ENCODE assay signal across 8 mouse cellular contexts in genomic region chr16:35938211-35939151, GRCm38 (mm10). TPM values are rescaled to one million over a fixed set of nuclear protein-coding genes. Genes with fewer than 3 reads are reported as not detected.
DNase-seq lines count a peak whose midpoint lies in the region; ATAC-seq and TF ChIP-seq lines count a peak whose summit lies in the region.

Parp9 (plus strand) TSS chr16:35938470.
Dtx3l (minus strand) TSS chr16:35939151.

- no peak for TF ChIP-seq CTCF in G1E (IDR thresholded peaks at IDR 0.05; ENCODE audit: low read depth, low read length)
- no peak for TF ChIP-seq CTCF in lung, postnatal 0 days (IDR thresholded peaks at IDR 0.05)

- ATAC-seq in G1E (ENCODE audit: extremely low read depth, insufficient number of reproducible peaks, low FRiP score, poor library complexity, severe bottlenecking): no peak
- peak; percentile 64 for ATAC-seq in forebrain, embryonic 16.5 days
- peak; percentile 71 for ATAC-seq in lung, postnatal 0 days

- intact Hi-C loops in heart, postnatal 36 days (cut with DNase I): loop anchor here (1.0 to 2.0 kb wide), 2 partner anchors 44 to 64 kb away; no protein-coding TSS in a partner anchor

- peak within 1 kb of the TSS; percentile 84 for H3K4me3 ChIP-seq in G1E (ENCODE audit: low read depth, low read length)
- H3K4me3 ChIP-seq in forebrain, embryonic 16.5 days (replicated peaks; ENCODE audit: low read length): peak within 1 kb of the TSS; percentile 58
- H3K4me3 ChIP-seq in lung, postnatal 0 days (ENCODE audit: low read depth, low read length): peak within 1 kb of the TSS; percentile 67

- H3K9ac ChIP-seq in forebrain, embryonic 16.5 days (replicated peaks; ENCODE audit: low read depth, low read length): peak within 1 kb of the TSS; percentile 68
- H3K9ac ChIP-seq in lung, postnatal 0 days (replicated peaks; ENCODE audit: low read depth): peak within 1 kb of the TSS; percentile 73

- under 1% methylated on average over 52 of the region's 52 CpGs for WGBS in forebrain, embryonic 16.5 days
- WGBS in lung, postnatal 0 days: 2% methylated on average over 52 of the region's 52 CpGs

- H3K27me3 ChIP-seq in G1E (ENCODE audit: insufficient read depth, low read length): no peaks in the 10 kb centered on the region
- no peaks in the 10 kb centered on the region for H3K27me3 ChIP-seq in forebrain, embryonic 16.5 days (replicated peaks; ENCODE audit: control insufficient read depth, insufficient read depth, low read length)
- no peaks in the 10 kb centered on the region for H3K27me3 ChIP-seq in lung, postnatal 0 days (replicated peaks; ENCODE audit: insufficient read depth, low read length)

- H3K9me3 ChIP-seq in G1E (replicated peaks): no peaks in the 10 kb centered on the region
- H3K9me3 ChIP-seq in forebrain, embryonic 16.5 days (ENCODE audit: control insufficient read depth, low read length): no peaks in the 10 kb centered on the region
- no peaks in the 10 kb centered on the region for H3K9me3 ChIP-seq in lung, postnatal 0 days (ENCODE audit: low read length)

- H3K4me1 ChIP-seq in G1E (ENCODE audit: insufficient read depth, low read depth, low read length): peaks cover 30% of the 10 kb centered on the region
- H3K4me1 ChIP-seq in forebrain, embryonic 16.5 days (replicated peaks; ENCODE audit: control insufficient read depth, insufficient read depth, low read length): peaks cover 12% of the 10 kb centered on the region
- no peaks in the 10 kb centered on the region for H3K4me1 ChIP-seq in lung, postnatal 0 days (ENCODE audit: insufficient read depth, low read depth, low read length)

- TF ChIP-seq EP300 in lung, postnatal 0 days (IDR thresholded peaks at IDR 0.05): no peak

- H3K36me3 ChIP-seq in G1E (replicated peaks): peaks cover 52% of the 10 kb centered on the region
- H3K36me3 ChIP-seq in forebrain, embryonic 16.5 days (ENCODE audit: control insufficient read depth, insufficient read depth): no peaks in the 10 kb centered on the region
- peaks cover 2% of the 10 kb centered on the region; the same call in 1 of the 2 replicates for H3K36me3 ChIP-seq in lung, postnatal 0 days (ENCODE audit: insufficient read depth, low read length)

- H3K27ac ChIP-seq in forebrain, embryonic 16.5 days (ENCODE audit: low read length): no peak within 1 kb of the TSS
- H3K27ac ChIP-seq in lung, postnatal 0 days (ENCODE audit: low read length): peak within 1 kb of the TSS; percentile 84

- peak within 1 kb of the TSS; percentile 91 for H3K4me2 ChIP-seq in forebrain, embryonic 16.5 days (ENCODE audit: low read length)
- H3K4me2 ChIP-seq in lung, postnatal 0 days (replicated peaks; ENCODE audit: low read depth, low read length): peak within 1 kb of the TSS; percentile 80

- DNase-seq in G1E (ENCODE audit: low spot score): peak; percentile 50
- DNase-seq in cerebellum, adult 11-12 months: peak; percentile 9
- peak; percentile 72 to 78 for DNase-seq in heart, postnatal 36 days
- DNase-seq in layer of hippocampus, adult 18-20 months (ENCODE audit: low spot score in 2 of 2): peak; percentile 17 to 37
- peak; percentile 85 for DNase-seq in lung, postnatal 0 days (ENCODE audit: low spot score)
- DNase-seq in ovary, adult 18-20 months (ENCODE audit: low spot score): peak; percentile 40
- peak; percentile 82 for DNase-seq in thymus, postnatal 0 days (ENCODE audit: low spot score)

RNA-seq across cellular contexts. Expression of gene Parp9, which starts in this region (rescaled TPM):
- total RNA-seq in G1E (2014; fragmentation: Nextera tagmentation): 13.5 and 15.2 TPM in 2 replicates
- total RNA-seq in G1E (2017): 32.8 and 36.4 TPM in 2 replicates
- polyA plus RNA-seq in G1E (2012): 1.6 and 2.1 TPM in 2 replicates
- polyA plus RNA-seq in forebrain, embryonic 16.5 days (2015; fragmentation: Nextera tagmentation; extraction: Ambion mirVana): 2.3 and 2.5 TPM in 2 replicates
- 10 to 100 TPM; 11.9 to 12.8 TPM for total RNA-seq in heart, postnatal 36 days (2021)
- 1 to 10 TPM; 2.8 to 3.2 TPM for total RNA-seq in layer of hippocampus, adult 18-20 months (2021)
- polyA plus RNA-seq in lung, postnatal 0 days (2015; fragmentation: Nextera tagmentation; extraction: Ambion mirVana): 14.2 and 14.6 TPM in 2 replicates
- 39.6 and 44.4 TPM in 2 replicates for polyA plus RNA-seq in thymus, postnatal 0 days (2015; fragmentation: Nextera tagmentation; extraction: Ambion mirVana)

RNA-seq across cellular contexts. Expression of gene Dtx3l, which starts in this region (rescaled TPM):
- total RNA-seq in G1E (2014; fragmentation: Nextera tagmentation): 15.2 and 15.4 TPM in 2 replicates
- 13.0 and 17.5 TPM in 2 replicates for total RNA-seq in G1E (2017)
- 2.1 and 3.5 TPM in 2 replicates for polyA plus RNA-seq in G1E (2012)
- 1.7 and 2.4 TPM in 2 replicates for polyA plus RNA-seq in forebrain, embryonic 16.5 days (2015; fragmentation: Nextera tagmentation; extraction: Ambion mirVana)
- 10 to 100 TPM in 1 of 2 experiments, 1 to 10 TPM in 1; 9.8 to 12.6 TPM for total RNA-seq in heart, postnatal 36 days (2021)
- 1 to 10 TPM; 5.4 to 5.7 TPM for total RNA-seq in layer of hippocampus, adult 18-20 months (2021)
- polyA plus RNA-seq in lung, postnatal 0 days (2015; fragmentation: Nextera tagmentation; extraction: Ambion mirVana): 6.2 and 6.4 TPM in 2 replicates
- polyA plus RNA-seq in thymus, postnatal 0 days (2015; fragmentation: Nextera tagmentation; extraction: Ambion mirVana): 24.9 and 26.4 TPM in 2 replicates

Comparison
In these comparisons a context has a peak if more than half of its experiments do, and no peak if none do; other contexts are left out.
1. DNase-seq: peak in every context shown above with its lines; median percentile 85 in lung, postnatal 0 days; 82 in thymus, postnatal 0 days; 75 in heart, postnatal 36 days; 50 in G1E; 40 in ovary, adult 18-20 months; 27 in layer of hippocampus, adult 18-20 months; 9 in cerebellum, adult 11-12 months.